Mouse (Mus musculus): Measurements from ENCODE around the gene Gm44805.

Gm44805 gene

GRCm38 (mm10) chr7:19678901-19679300 lies 2.3 kb downstream of the Gm44805 start:
- DNase-seq (ENCODE audit: extremely low spot score, low spot score): no peak

GRCm38 (mm10) chr7:19677872-19678271 lies 3.4 kb downstream of the Gm44805 start, which contains the start of gene Apoc2:
Gene Apoc2 (minus strand): TSS chr7:19677941.
- DNase-seq (ENCODE audit: extremely low spot score, low spot score): no peak

- DNase-seq (ENCODE audit: extremely low spot score, low spot score): no peak
These were observed 4.6 kb downstream of the Gm44805 start for GRCm38 (mm10) chr7:19676662-19677061.

- no peak for DNase-seq (ENCODE audit: extremely low spot score, low spot score)
These were observed 5.4 kb downstream of the Gm44805 start for GRCm38 (mm10) chr7:19675824-19676223.

GRCm38 (mm10) chr7:19673083-19673699 lies 8.0 kb downstream of the Gm44805 start:
- no peak for DNase-seq (ENCODE audit: extremely low spot score, low spot score)

GRCm38 (mm10) chr7:19671511-19671910 lies 9.7 kb downstream of the Gm44805 start:
- no peak for DNase-seq (ENCODE audit: extremely low spot score, low spot score)

GRCm38 (mm10) chr7:19668947-19669721 lies 12.1 kb downstream of the Gm44805 start:
- DNase-seq (ENCODE audit: extremely low spot score, low spot score): peak; percentile 85

GRCm38 (mm10) chr7:19667434-19667833 lies 13.8 kb downstream of the Gm44805 start:
- no peak for DNase-seq (ENCODE audit: extremely low spot score, low spot score)

GRCm38 (mm10) chr7:19666750-19667149 lies 14.5 kb downstream of the Gm44805 start:
- no peak for DNase-seq (ENCODE audit: extremely low spot score, low spot score)

GRCm38 (mm10) chr7:19664955-19665841 lies 16.0 kb downstream of the Gm44805 start, which contains the start of gene Clptm1:
Gene Clptm1 (minus strand): TSS chr7:19665033.
- peak; percentile 99 for DNase-seq (ENCODE audit: extremely low spot score, low spot score)

- no peak for DNase-seq (ENCODE audit: extremely low spot score, low spot score)
These were observed 16.7 kb downstream of the Gm44805 start for GRCm38 (mm10) chr7:19664455-19664954.

GRCm38 (mm10) chr7:19663940-19664339 lies 17.3 kb downstream of the Gm44805 start:
- peak; percentile 14 for DNase-seq (ENCODE audit: extremely low spot score, low spot score)

- no peak for DNase-seq (ENCODE audit: extremely low spot score, low spot score)
These were observed 28.6 kb downstream of the Gm44805 start for GRCm38 (mm10) chr7:19652614-19653013.

GRCm38 (mm10) chr7:19651063-19651786 lies 30.0 kb downstream of the Gm44805 start:
- no peak for DNase-seq (ENCODE audit: extremely low spot score, low spot score)

GRCm38 (mm10) chr7:19641223-19641622 lies 40.0 kb downstream of the Gm44805 start:
- no peak for DNase-seq (ENCODE audit: extremely low spot score, low spot score)

GRCm38 (mm10) chr7:19635074-19635827 lies 46.0 kb downstream of the Gm44805 start:
- DNase-seq (ENCODE audit: extremely low spot score, low spot score): no peak

- no peak for DNase-seq (ENCODE audit: extremely low spot score, low spot score)
These were observed 46.6 kb downstream of the Gm44805 start for GRCm38 (mm10) chr7:19634591-19634990.

GRCm38 (mm10) chr7:19633855-19634254 lies 47.4 kb downstream of the Gm44805 start:
- no peak for DNase-seq (ENCODE audit: extremely low spot score, low spot score)

- no peak for DNase-seq (ENCODE audit: extremely low spot score, low spot score)
These were observed 48.0 kb downstream of the Gm44805 start for GRCm38 (mm10) chr7:19633197-19633596.

GRCm38 (mm10) chr7:19632720-19633119 lies 48.5 kb downstream of the Gm44805 start:
- DNase-seq (ENCODE audit: extremely low spot score, low spot score): no peak
